Mouse (Mus musculus): Measurements from ENCODE around the gene Hps4. TPM values are rescaled to one million over a fixed set of nuclear protein-coding genes. Genes with fewer than 3 reads are reported as not detected.

The Hps4 gene
- total RNA-seq, 2 experiments from 2014 or later = 54.1 to 60.5 TPM

DNA sequence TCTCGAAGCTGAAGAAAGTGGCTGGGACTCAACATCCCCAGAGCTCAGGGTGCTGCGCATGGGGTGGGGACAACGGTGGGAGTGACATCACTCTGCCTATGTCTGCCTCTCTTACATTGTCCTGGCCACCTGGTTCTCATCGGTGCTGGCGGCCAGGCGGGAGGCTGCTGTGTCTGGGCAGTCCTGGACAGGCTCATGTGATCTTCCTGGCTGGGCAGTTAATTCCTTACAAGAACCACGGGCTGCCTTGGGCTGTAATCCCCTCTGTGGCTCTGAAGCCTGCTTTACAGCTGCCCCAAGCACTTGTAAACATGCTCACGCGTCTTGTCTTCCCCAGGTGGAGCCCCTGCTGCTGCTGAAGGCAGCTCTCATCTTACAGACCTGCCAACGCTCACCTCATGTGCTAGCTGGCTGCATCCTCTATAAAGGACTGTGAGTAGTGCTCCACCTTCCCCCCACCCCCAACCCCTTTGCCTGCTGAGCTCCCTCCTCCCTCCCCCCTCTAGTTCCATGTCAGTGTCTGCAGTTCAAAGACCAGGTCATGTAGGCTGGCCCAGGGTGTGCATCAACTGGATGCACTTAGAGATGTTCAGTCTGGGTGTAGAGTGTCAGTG, 21.4 kb downstream of the Hps4 start:
- DNase-seq (ENCODE audit: low spot score in 2 of 2) = no peak

DNA sequence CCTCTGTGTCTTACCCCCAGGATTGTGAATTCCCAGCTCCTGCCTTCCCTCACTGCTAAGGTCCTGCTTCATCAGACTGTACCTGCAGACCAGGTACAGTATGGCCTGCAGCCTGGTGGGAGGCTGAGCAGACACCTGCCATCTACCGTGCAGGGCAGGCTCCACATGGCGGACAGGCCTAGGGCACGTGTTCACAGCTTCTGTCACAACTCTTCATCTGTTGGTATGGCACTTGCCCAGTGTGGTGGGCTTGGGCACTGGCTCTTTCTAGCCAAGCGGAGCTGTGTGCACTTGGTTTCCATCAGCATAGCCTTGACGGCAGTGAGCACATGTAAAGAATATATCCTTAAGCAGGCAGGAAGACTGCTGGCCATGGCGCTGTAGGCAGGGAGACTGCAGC, 24.0 kb downstream of the Hps4 start:
- DNase-seq (ENCODE audit: low spot score in 2 of 2) = no peak

DNA sequence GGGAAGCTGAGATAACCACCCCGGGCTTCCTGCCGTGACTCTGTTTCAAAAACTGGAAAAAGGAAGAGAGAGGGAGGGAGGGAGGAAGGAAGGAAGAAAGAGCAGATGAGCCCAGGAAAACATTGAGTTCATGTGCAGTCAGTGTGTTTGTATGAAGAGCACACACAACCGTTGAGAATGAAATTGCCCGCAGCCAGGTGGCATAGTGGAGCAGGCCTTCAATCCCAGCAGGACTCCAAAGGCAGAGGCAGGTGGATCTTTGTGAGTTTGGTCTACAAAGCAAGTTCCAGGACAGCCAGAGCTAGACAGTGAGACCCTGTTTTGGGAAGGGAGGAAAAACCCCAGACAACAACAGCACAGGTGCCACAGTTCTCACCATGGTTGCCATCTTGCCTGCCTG, 24.5 kb downstream of the Hps4 start:
- DNase-seq (ENCODE audit: low spot score in 2 of 2) = no peak

DNA sequence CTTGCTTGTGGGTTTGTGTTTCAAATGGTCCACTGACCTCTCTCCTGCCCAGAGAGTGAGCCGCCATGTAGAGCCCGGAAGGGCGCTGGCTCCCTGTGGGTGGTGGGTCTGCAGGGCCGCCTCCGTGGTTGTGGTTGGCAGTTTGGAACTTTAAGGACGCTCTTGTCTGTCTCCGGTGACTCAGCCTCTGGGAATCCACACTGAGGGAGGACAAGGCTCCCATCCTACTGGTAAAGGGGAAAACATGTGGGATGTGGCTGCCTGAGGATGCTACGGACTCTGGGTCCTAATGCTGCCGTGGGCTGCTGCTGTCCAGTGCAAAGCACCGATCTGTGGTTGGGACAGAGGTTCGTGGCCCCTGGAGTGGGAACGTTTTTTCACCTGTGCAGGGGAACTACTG, 25.0 kb downstream of the Hps4 start:
- no peak for DNase-seq (ENCODE audit: low spot score in 2 of 2)

DNA sequence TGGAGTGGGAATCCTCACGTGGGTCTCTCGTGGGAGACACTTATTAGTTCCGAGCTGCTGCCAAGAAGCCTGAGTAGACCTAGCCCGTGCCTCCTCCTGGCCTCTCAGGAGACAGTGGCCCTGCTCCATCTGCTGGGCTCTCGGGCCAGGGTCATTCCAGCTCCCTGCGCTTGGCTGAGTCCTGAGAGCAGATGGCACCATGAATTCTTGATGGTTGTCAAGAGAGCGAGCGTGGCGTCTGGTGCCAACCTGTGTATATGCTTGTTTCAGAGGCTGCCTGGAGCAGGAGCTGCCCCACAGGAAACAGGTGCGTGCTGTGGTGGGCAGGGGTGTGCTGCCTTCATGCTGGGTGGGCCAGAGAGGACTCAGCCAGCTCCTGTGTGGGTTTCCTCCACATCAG, 25.8 kb downstream of the Hps4 start:
- DNase-seq (ENCODE audit: low spot score in 2 of 2) = no peak

DNA sequence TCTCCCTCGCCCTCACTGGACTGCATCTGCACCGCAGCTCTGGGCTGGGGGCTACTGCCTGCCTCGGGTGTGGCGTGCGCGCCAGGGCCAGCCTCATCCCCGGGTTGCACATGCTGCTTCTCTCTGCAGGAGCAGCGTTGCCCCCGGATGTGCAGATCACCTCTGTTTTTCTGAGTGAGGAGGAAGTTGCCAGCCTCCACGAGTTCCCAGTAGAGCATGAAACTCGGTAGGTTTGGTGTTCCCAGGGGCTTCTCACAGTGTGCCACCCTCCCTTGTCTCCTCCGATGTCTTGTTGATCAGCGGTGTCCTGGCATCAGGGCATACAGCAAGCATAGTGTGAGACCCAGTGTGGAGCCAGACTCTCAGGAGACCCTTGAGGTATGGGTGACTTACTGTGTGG, 26.4 kb downstream of the Hps4 start:
- DNase-seq (ENCODE audit: low spot score in 2 of 2) = no peak

DNA sequence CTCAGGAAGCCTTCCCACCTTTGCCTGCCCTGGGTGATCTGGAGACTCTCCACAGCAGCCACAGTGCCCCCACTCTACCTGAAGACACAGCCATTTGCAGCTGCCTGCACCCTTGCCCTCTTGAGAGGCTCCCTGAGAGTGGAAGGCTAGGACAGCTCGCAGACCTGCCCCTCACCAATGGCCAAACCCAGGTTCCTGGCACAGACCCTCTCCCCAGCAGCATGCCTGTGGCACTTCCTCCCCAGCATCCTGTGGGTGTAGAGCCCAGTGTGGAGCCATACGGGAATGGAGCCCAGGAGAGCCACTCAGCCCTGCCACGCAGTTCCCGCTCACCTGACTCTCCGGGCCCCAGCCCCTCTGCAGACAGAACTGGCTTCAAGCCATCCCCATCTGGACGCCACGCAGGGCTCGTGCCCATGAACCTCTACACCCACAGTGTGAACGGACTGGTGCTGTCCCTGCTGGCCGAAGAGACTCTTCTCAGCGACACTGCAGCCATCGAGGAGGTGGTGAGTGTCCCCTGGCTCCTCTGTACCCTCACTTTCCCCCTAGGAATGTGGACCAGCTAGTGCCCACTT, 27.4 kb downstream of the Hps4 start:
- no peak for DNase-seq (ENCODE audit: low spot score in 2 of 2)

DNA sequence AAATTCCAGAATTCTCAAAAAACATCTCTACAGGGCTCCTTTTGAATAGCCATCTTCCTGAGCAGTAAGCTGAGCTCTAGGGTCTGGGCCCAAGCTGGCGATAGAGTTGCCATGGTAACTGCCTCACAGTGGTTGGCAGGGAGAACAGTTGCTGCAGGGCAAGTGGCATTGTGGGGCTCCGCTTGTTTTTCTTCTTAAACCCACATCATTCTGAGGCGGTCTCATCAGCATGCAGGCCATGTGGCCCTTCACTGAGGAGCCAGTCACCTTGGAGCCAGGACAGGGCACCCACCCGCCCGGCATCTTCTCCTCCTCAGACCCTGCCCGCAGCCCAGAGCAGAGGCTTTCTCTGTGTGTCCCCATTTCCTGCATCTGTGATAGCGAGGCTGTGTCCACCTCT, 29.1 kb downstream of the Hps4 start:
- DNase-seq (ENCODE audit: low spot score in 2 of 2) = no peak

DNA sequence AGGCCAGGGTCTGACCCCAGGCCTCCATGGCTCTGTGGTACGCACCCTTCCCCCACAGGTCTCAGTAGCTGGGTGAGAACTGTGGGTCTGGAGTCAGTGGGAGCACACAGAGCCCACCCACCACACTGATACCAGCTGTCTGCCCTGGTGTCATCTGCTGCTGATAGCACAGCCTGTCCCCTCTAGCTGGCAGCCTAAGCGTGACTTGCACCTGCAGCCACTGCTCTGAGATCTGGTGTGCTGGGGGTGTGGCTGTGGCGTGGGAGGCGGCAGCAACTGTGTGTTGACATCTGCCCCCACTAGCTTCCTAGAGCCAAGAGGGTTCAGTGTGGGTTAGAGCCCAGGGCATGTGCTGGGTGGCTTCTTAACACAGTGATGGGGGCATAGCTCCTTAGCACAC, 33.2 kb downstream of the Hps4 start:
- DNase-seq (ENCODE audit: low spot score in 2 of 2) = no peak

DNA sequence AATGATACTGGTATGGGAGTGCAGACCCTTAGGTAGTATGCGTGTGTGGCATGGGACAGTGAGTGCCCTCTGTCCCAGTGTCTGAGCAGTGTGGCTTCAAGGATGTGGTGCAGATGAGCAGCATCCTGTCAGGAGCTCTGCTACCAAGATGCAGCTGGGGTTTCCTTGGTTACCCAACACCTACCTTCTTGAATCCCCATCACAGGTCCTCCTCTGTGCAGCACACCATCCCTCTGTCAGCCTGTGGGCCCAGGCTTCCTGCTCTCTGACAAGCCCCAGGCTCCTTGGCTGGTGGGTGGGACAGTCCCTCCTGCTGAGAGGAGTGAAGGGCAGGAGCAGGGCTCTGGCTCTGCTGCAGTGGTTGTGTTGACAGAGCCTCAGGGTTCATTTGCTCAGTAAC, 34.5 kb downstream of the Hps4 start:
- no peak for DNase-seq (ENCODE audit: low spot score in 2 of 2)

DNA sequence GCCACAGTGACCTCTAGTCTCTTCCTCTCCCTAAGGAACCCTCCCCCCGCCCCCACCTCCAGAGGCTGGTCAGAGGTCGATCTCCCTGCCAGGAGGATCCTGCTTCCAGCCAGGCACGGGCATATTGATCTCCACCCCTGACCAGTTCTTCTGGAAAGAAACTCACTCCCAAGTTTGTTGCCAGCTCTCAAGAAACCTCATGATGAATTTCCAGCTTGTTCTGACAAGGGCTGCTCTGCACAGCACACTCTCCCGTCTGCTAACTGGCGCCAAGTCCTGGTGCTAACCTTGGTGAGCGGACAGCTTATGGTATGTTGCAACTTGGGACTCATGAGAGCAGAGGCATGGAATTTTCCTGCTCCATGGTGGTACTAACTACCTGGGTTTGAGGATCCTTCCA, 35.8 kb downstream of the Hps4 start:
- peak in 1 of 2 experiments; percentile 33 for DNase-seq (ENCODE audit: low spot score in 2 of 2)

DNA sequence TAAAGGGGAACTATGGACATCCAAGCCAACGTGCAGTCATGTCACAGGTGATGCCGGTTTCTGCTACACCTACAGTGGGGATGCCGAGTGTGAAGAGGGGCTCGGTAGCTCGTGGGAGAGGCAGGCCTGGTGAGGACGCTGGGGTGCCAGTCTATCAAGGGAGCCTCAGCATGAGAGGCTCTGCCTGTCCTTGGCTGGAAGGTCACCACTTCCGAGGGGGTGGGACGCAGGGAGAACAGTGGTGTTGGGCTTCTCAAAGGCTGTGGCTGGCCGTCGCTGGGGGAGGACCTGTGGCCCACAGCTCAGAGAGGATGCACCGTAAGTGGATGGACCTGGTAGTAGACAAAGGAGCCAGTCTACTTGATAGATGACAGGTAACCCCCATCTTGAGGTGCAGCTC, 38.3 kb downstream of the Hps4 start:
- DNase-seq (ENCODE audit: low spot score in 2 of 2) = peak in 1 of 2 experiments; percentile 29

DNA sequence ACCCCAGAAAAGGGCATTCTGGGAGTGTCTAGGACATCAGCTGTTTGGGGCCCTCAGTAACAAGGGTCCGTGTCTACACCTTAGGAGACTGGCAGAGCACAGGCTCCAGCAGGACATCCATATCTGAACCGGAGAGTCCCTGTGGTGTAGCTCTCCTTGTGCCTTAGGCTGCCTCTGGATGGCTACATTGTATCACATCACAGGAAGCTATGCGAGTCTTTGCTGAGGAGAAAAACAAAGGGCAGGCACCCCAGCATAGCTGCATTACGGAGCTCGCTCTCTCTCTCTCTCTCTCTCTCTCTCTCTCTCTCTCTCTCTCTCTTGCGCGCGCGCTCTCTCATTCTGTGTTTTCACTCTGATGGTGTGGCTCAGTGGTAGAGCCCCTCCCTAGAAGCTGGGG, 39.2 kb downstream of the Hps4 start:
- DNase-seq (ENCODE audit: low spot score in 2 of 2) = no peak

DNA sequence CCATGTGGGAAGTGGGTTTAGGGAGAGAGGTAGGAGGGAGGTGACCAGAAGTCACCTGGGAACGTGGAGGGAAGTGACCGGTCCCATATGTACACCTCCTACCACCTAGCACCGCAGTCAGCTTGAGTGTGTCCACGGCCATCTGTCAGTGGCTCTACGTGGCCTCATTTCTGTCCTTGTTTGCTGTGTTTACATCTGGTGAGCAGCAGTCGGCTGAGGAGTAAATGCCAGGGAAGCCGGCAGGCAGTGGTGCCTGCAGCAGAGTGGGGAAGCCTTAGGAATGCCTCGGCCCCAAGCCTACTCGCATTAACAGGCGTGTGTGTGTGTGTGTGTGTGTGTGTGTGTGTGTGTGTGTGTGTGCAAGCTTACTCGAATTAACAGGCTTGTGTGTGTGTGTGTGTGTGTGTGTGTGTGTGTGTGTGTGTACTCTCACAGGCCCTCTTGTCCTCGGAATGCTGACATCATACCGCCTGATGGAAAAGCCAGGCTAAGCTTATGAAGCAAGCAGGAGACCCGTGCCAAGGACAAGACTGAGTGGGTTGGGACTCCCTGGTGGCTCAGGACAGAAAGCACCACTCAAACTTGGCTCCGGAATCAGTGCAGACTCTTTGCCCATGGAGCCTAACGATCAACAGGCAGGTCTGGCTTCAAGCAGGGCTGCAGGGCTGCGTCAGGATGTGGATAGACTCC, 39.9 kb downstream of the Hps4 start:
- peak; percentile 29 to 37 for DNase-seq (ENCODE audit: low spot score in 2 of 2)

DNA sequence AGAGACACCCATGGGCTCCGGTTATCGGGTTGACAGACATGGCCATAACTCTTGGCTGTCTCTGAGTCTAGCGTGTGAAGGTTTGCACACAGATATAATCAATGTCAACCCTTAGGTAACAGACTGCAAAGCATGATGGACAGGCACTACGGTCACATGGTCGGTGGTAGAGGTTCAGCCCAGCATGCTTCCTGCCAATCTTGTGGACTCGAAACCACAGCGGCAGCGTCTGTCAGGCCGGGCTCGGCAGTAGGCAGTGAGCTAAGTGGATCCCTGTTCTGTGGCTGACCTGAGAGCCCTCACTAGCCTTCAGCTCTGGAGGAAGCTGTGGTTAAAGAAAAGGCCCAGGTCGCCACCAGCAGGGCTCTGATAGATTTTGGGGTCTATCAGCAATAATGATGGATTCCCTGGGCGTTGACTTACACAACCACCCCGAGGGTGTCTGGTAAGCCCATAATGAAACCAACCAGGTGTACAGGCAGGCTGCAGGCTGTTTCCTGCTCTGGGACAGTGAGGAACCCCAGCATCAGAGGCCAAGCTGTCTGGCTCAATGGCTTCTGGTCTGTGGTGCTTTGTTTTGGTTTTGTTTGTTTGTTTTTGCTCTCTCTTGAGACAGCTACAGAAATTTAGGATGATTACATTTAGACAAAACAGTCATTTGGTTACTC, 42.1 kb downstream of the Hps4 start:
- DNase-seq (ENCODE audit: low spot score in 2 of 2) = no peak

DNA sequence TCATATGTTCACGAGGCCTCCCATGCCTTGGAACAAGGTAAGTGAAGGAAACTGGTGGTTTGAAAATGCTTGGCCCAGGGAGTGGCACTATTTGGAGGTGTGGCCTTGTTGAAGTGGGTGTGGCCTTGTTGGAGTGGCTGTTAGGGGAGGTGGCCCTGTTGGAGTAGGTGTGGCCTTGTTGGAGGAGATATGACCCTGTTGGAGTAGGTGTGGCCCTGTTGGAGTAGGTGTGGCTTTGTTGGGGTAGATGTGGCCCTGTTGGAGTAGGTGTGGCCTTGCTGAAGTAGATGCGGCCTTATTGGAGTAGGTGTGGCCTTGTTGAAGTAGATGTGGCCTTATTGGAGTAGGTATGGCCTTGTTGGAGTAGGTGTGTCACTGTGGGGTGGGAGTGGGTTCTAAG, 43.1 kb downstream of the Hps4 start:
- DNase-seq (ENCODE audit: low spot score in 2 of 2) = no peak

DNA sequence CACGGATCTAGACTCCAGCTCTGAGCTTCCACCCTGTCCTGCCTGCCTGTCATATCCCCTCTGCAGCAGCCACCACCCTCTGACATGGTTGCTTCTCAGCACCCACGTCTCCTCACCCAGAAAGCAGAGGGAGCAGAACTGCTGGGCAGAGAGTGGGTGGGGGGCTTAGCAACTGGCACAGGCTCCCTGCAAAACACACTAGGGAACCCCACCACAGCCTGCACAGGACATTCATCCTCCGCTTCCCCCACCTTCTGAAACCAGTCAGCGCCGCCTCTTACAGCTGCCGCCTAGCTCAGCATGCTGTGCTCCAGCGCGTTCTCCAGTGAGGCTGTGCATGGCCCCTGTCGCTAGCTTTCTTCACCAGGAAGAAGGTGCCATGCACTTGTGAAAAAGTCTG, 46.5 kb downstream of the Hps4 start:
- DNase-seq (ENCODE audit: low spot score in 2 of 2) = no peak

DNA sequence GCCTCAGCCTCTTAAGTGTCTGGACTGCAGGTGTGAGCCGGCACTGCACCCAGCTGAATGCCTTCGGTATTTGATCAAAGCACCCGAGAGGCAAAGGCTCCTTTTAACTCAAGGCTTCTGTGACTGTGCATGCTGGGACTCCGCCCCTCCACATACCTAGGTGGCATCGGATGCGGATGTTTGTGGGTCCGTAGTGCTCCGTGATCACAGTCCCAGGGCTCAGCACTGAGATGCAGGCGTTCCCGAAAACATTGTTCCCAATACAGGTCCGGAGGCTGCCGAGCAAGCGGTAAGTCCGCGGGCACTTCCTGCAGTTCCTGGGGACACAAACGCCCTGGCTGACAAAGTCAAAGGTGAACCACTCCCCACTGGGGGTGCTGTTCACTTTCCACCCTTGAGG, 48.1 kb downstream of the Hps4 start:
- DNase-seq (ENCODE audit: low spot score in 2 of 2) = no peak

DNA sequence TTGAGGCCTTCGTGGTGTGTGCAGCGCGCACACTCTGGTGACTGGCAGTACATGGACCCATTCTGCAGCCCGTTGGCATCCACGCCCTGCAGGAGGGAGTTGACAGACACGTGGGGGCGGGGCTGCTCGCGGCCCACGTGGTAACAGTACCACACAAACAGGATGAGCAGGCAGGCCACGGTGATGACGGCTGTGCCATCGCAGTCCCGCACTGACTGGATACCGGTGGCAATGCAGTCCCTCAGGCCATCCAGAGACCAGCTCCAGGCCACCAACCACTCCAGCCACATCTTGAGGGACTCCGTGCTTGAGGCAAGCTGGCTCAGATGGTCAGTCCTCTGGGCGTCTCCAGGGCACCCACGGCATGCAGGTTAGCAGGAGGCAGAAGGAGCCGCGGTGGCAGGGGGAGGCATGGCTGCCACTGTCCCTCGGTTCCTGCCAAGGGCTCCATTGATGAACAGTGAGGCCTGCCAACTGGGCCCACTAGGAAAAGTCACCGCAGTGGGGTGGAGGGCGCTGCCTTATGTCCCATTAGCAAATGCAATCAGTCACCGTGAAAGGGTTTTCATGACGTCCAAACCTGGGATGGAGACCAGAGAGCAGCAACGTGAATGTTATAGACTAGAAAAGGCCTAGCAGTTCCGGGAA, 48.9 kb downstream of the Hps4 start:
- DNase-seq (ENCODE audit: low spot score in 2 of 2) = no peak

DNA sequence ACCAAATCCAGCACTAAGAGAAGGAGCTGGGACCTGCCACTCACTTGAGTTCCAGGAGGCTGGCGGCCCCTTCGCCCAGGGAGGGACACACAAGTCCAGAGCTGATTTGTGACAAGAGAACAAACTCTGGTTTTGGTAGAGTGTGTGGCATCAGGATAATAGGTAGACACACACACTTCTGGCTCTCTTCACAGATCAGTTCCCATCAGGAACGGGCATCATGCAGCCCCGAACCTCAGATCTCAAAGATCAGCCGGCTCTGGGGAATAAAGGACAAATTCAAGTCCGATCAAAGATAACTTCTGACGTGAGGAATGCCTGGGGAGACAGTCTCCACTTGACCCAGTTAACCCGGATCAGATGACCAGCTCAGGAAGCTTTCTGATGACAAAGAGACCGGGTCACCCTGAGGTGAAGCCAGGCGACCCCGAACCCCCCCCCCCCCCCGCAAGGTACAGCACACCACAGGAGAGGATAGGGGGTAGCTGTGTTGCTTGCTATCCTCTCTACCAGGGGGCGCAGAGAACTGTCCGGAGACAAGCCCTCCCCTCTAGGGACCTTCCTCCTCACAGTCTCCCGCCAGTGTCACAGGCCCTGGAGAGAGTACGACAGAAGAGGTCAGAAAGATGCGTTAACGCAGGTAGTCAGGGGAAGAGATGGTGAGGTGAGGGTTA, 51.0 kb downstream of the Hps4 start:
- DNase-seq (ENCODE audit: low spot score in 2 of 2) = no peak

DNA sequence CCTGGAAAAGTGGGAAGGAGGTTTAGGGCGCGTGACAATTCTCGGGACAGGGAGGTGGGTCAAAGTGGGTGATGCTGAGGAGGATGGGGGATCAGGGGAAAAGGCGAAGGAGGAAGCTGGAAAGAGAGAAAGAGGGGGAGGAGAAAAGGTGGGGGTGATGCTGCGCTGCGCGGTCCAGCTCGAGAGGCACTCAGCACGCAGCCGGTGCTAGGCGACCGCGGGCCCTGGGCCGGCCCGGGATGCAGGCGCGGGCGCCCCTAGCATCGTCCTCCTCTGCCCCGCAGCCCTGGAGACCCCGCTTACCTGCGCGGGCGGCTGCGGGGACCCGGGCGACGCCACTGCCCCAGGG, 51.5 kb downstream of the Hps4 start:
- DNase-seq (ENCODE audit: low spot score in 2 of 2) = no peak
